Mouse (Mus musculus) gastrocnemius, adult 8-10 months (tissue): ENCODE measurements around the gene Fstl4. TPM values are rescaled to one million over a fixed set of nuclear protein-coding genes. Genes with fewer than 3 reads are reported as not detected.

Experiments
- DNase-seq, 2 experiments: peaks; one replicate each; pipeline ENCODE4 v3.0.0; 2022; ENCODE audit warnings: low spot score in 2 of 2
- total RNA-seq, 4 experiments: library from RNA; stranded (reverse); gene quantifications; 2 replicates each; pipeline ENCODE4 v1.2.4; 2022

The Fstl4 gene
- not detected for total RNA-seq

DNA sequence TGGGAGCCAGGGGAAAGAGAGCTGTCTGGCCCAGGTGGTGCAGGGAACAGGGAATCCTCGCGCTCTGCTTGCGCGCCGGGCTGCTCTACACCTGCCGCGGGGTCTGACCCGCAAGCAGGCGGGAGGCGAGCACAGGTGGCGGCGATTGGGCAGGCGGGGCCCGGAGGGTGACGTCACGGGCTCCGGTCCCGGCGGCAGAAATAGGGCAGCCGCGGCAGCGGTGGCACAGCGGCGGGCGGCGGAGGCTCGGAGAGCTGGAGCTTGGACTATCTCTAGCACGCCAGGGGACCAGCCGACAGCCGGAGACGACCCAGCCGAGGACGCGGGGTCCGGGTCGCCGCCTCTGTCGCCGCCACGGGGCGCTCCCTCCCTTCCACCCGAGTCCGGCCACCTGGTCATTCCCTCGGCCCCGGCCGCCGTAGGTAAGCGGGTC is at the start of gene Fstl4:
Gene Fstl4 (plus strand): TSS at position 174 of the 433 bp plus-strand sequence.
- no peak for DNase-seq

DNA sequence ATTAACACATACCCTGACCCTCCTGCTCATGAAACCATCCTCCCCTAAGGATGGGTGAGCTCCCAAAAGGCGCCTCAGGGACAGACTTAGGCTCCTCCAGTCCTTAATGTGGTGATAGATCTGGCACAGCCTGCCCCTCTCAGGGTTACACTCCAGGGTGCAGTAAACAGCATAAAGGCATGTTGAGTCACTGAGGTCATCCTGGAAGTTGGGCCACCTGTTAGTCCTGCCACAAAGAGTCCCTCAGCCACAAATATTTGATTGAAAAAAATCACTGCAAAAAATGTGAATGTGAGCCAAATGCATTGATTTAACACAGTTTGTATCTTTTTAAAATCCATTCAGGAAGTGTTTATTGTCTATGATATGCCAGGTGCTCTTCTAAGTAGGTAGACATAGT is 45.9 kb upstream of the Fstl4 start:
- DNase-seq: no peak

- DNase-seq: no peak
These were observed 43.3 kb upstream of the Fstl4 start for GRCm38 (mm10) chr11:52721087-52721486.

DNA sequence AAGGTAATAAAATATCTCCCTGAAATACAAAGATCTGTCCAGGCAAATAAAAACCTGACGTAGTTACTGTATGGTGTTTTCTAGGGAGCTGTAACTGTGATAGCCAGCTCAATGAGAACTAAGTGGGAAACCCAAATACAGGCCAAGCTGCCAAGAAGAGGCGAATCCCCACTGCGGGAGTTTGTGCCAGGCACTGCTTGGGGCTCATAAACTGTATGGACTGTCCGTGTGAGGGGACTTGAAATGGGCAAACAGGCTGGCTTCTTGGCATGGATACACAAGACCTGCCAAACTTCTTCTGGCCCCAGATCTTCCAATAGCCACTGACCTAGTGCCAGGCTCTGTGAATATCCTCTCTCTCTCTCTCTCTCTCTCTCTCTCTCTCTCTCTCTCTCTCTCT is 41.7 kb upstream of the Fstl4 start:
- DNase-seq: no peak

DNA sequence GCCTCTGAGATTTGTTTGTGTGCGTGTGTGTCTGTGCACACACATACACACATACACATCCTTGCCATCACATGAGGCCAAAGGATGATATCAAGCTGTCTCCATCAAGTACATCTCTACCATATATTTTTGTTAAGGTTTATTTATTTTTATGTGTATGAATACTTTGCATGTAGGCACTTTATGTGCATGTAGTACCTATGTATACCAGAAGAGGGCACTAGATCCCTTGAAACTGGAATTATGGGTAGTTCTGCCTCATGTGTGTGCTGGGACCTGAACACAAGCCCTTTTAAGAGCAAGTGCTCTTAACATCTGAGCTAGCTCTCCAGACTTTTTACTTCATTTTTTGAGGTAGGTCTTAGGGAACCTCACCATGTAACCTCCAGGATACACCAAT is 38.4 kb upstream of the Fstl4 start:
- DNase-seq: no peak

GRCm38 (mm10) chr11:52728479-52728878 is 36.0 kb upstream of the Fstl4 start:
- DNase-seq: no peak

DNA sequence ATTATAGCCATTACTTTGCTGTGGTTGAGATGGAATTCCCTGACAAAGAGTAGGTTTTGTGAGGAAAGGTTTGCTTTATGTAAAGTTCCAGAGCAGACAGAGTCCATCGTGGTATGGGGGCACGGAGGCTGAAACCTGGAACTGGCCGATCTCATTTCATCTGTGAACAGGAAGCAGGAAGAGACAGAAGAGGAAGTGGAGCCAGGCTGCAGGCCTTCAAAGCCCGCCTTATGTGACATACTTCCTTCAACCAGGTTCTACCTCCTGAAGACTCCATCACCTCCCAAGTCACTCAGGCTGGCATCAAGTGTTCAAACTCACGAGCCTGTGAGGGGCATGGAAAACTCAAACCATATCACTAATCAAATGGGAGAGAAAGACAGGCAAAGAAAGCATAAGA is 34.5 kb upstream of the Fstl4 start:
- no peak for DNase-seq

- DNase-seq: no peak
These were observed 32.5 kb upstream of the Fstl4 start for GRCm38 (mm10) chr11:52731979-52732378.

DNA sequence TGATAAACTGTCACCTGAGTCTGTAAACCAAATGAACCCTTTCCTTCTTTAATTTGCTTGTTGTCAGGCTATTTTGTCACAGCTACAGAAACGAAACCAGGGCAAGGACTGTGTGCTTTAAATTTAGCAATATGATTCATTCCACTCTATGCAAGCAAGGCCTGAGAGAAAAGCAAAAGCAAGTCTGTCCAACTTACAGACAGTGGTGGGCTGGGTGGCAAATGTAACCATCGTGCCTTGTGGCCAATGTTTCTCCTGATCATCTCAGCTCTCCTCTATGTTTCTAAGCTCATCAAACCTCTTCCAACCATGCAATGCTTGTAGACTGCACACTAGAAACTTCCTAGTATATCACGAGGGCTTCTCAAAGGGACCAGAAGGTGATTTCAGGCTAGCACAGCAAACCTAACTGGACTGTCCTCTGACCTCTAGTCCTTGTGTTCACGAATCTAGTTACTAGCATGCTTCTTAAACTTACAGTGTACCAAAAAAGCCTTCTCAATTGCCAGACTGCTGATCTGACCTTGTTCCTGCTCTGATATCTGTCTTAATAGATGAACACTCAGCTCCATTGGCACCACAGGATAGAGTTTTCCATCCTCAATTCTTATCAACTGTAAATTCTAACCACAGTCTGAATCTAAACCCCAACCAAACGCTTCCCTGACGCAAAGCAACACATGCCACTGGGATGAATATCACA is 29.8 kb upstream of the Fstl4 start:
- no peak for DNase-seq

GRCm38 (mm10) chr11:52739187-52739586 is 25.2 kb upstream of the Fstl4 start:
- DNase-seq: no peak

- DNase-seq: no peak
These were observed 24.0 kb upstream of the Fstl4 start for GRCm38 (mm10) chr11:52740466-52740865.

- no peak for DNase-seq
These were observed 20.5 kb upstream of the Fstl4 start for GRCm38 (mm10) chr11:52743956-52744355.

DNA sequence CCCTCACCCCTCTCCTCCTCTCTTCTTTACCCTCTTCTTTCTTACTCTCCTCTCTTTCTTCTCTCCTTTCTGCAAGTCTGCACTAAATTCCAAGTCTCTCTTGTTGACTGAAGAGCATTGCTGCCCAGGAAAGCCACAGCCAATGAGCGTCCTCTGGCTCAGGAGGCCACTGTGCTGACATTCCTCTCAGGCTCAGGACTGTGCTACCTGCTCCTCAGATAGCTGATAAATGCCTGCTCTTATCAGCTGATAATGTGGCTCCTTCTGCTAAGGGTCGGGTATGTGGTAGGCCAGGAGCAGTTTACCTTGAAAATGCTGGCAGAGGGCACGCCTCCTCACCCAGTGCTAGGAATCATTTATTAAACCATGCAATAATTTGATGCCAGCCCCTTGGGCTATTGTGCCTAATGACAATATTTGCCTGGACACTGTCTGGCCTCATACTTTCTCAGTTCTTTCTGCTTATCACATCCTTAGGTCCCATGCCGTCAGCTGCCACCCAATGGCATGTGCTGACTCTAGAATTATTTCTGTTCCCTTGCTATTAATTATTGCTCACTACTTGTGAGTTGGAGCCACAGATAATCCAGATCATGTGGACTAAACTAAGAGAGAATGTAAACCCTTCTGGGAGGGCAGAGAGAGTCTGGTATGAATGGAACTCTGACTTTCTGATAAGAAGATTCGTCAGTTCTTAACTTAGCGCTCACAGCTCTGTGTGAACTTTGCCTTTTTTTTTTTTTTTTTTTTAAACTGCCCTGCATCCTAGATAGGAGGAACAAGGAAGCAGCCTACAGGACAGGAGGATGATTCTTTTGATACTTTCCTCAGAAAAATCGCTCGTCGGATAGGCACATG is 19.6 kb upstream of the Fstl4 start:
- no peak for DNase-seq

DNA sequence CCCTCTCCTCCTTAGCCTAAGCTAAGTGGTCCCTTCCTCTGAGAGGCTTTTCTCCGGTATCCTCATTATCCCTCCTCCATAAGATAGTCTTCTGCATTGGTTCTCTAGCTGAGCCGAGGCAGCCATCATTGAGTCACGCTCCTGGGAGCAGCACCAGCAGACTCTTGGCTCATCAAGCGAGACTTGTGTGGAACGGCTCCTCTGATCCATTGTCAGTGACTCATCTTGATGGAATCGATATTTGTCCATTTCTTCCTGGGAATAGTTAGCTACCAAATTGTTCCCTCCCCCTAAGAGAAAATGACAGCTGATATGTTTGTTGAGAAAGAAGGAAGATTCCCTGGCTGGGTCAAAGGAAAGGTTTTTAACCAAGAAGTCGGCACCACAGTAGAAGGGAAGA is 17.2 kb upstream of the Fstl4 start:
- DNase-seq: no peak

GRCm38 (mm10) chr11:52747766-52748456 is 16.5 kb upstream of the Fstl4 start:
- DNase-seq: no peak

- no peak for DNase-seq
These were observed 14.4 kb upstream of the Fstl4 start for GRCm38 (mm10) chr11:52749988-52750387.

DNA sequence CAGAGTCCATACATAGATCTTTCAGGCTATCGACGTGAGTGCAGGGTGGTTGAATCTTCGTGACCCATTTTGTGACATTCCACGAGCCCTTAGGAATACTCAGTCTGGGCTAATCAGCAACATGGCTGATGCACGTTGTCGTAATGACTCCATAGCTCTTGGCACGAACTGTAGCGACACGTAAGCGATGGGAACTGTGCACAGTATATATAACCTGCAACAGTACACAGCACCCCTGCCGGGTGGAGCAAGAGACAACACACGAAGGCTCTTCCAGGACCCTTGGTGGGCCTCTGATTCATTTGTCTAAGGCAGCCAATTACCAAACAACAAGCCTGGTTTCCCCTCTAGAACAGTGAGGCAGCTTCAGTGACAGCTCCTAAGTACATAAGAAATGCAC is 11.9 kb upstream of the Fstl4 start:
- DNase-seq: no peak

- DNase-seq: no peak
These were observed 11.2 kb upstream of the Fstl4 start for GRCm38 (mm10) chr11:52753261-52753660.

DNA sequence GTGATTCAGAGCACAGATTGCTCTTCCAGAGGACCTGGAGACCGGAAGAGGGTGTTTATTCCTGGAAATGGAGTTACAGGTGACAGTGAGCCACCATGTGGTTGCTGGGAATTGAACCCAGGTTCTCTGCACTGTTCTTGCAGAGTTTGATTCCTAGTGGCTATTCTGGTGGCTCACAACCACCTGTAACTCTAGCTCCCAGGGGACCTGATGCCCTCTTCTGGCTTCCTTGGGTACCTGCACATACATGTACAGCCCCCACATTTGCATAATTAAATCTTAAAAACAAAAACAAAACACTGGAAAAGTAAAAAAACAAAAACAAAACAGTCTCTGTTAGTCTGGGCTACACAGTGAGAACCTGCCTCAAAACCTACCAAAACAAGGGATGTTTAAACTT is 2.6 kb upstream of the Fstl4 start:
- DNase-seq: no peak

GRCm38 (mm10) chr11:52764894-52765677 is 652 bp downstream of the Fstl4 start:
- DNase-seq: no peak

DNA sequence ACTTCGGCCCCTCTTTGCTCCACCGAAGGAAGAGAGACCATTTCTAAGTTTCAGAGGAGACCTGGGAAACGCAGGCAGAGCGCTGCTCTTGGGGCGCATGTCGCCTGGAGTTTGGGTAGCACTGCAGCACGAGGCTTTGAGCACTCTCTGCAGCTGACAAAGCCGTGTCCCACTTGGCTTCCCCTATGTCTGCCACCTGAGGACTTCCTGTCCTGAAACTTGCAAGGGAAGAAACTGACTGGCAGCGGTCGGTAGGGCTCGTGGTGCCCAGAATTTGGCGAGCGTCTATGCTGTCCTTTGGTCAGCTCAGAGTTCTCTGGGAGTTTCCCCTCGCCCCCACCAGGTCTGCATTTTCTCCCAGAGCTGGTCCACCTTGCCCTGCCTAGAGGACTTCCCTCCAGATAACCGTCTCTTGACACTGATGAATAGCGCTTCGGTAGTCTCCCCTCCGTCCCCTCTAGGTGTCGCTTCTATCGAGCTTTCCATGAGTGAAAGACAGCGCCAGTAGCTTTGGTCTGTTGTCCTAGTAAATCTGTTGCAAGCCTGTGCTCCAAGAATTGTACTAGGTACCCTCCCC is 1.3 kb downstream of the Fstl4 start:
- DNase-seq: no peak
